Mouse (Mus musculus) adrenal gland, adult 10 weeks (tissue): ENCODE data around the gene Mmp9. TPM values are rescaled to one million over a fixed set of nuclear protein-coding genes. Genes with fewer than 3 reads are reported as not detected.

ENCODE experiments used
- polyA plus RNA-seq: library from polyadenylated mRNA; stranded (reverse); fragments of 350-450 nt; fragmentation: Illumina TruSeq; extraction: RNeasy Lipid Tissue Mini Kit (QIAGEN cat#74804); gene quantifications from one replicate; pipeline ENCODE4 v1.2.3, GENCODE M21; 2014; ENCODE audit warnings: low read depth, low replicate concordance

The Mmp9 gene
- polyA plus RNA-seq = not detected

DNA sequence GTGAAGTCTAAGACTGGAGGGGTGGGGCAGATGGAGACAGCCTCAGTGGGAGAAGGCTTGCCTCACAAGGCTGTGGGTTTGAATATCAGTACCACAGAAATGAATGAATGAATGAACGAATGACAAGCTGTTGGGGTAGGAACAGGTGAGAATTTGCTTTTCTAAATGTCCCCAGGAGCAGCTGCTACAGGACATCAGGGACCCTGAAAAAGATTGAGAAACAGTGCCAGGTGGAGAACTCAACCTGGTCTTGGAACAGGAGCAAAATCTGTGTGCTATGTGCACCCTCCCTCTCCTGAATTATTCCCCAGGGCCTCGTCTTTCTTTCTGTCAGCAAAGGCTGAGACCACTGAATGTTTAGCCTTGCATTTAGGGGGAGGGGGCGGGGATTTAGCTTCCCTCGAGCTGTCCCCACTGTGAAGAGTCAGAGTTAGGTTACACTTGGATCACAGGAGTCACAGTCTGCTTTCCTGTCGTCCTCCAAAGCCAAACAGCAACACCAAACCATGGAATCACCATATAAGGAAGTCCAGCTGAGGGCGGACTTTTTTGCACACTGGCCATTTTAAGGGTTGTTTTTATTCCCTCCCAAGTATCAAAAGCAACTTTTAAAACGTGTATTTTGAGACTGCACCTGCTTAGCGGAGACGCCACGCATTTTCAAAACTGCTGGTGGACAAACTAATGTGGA lies at the start of gene Mmp9:
TSS of gene Mmp9 (plus strand) at position 641 of the 691 bp plus-strand sequence.

DNA sequence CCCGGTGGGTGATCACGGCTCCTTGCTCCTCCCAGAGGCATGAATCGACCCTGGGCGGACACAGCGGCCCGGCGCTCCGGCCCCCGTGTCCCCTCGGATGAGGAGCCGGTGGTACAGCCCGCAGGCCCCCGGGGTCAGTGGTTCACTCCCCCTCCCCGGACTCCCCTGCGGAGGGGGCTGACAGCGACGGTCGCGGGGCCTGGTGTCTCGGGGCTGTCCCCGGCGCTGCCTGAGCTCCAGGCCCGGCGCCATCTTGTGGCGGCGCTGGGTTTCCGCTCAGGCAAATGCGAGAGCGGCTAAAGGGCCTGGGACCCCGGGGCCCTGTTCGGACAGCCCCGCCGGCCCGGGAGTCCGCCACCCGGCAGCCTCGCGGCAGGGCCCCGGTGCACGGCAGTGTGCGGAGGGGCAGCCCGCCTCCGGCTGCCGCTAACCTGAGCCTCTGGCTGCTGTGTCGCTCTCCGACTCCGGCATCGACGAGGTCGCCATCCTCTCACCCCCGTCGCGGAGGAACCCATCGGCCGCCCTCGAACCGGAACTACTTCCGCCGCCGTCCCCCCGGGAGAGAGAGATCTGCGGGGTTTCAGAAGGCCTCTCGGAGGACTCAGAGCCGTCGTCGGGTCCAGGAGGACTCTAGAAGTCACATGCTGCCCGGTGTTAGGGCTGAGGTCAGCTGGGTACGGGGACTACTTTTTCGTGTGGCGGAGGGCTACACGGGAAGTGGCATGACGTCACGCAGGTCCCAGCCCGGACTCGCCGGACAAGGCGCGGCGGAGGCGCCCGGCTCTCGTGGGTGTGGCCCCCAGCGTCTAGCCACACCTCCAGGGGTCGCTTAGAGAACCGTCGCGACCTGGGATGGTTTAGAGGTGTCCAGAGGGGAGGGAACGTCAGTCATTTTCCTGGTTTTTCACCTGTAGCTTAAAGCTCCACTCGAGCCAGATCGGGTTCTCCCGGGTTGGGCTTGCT lies 29.2 kb upstream of the Mmp9 start, which contains the start of gene Zfp335:
TSS of gene Zfp335 (minus strand) at position 672 of the 963 bp plus-strand sequence.

DNA sequence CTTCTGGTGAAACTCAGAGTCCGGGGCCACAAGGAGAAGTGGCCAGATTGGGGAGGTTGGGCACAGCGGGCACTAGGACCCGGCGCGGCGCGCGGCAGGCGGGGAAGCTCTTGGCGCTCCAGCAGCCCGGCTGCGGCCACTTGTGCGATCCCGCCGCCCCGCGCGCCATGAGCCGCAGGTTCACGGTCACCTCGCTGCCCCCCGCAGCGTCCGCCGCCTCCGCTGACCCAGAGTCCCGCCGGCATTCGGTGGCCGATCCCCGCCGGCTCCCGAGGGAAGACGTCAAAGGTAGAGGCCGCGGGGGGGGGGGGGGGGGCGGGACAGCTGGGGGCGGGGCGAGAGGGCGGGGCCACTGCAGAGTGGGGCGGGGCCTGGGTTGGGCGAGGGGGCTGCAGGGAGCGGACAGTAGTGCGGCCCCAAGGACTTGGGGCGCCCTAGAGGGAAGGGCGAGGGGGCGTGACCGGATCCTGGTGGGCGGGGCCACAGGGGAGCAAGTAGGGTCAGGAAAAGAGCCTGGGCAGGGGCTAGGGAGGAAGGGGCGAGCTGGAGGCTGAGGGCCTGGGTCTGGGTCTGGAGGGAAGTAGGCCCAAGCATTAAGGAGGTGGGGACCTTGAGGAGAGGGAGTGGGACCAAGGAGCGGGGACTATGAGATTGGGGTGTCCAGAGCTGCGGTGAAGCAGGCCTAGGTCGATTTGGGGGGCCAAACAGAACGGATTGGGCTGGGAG lies 20.3 kb downstream of the Mmp9 start, which contains the start of gene Slc12a5:
TSS of gene Slc12a5 (plus strand) at position 87 of the 726 bp plus-strand sequence.

Other genes starting within 250 kb of the Mmp9 start
- gene Spint4, start 242.3 kb upstream of the Mmp9 start, polyA plus RNA-seq = not detected
- gene Spint5, start 225.5 kb upstream of the Mmp9 start, polyA plus RNA-seq = not detected
- 0.35 TPM for gene Wfdc3, start 194.8 kb upstream of the Mmp9 start, polyA plus RNA-seq
- gene Dnttip1, start 194.8 kb upstream of the Mmp9 start, polyA plus RNA-seq = 4.6 TPM
- 2.9 TPM for gene Ube2c, start 170.9 kb upstream of the Mmp9 start, polyA plus RNA-seq
- gene Tnnc2, start 160.8 kb upstream of the Mmp9 start, polyA plus RNA-seq = 8.5 TPM
- 3.9 TPM for gene Snx21, start 155.0 kb upstream of the Mmp9 start, polyA plus RNA-seq
- not detected for gene Acot8, start 135.9 kb upstream of the Mmp9 start, polyA plus RNA-seq
- 1.8 TPM for gene Zswim3, start 135.7 kb upstream of the Mmp9 start, polyA plus RNA-seq
- 4.4 TPM for gene Zswim1, start 118.1 kb upstream of the Mmp9 start, polyA plus RNA-seq
- gene Spata25, start 112.2 kb upstream of the Mmp9 start, polyA plus RNA-seq = not detected
- 30.7 TPM for gene Ctsa, start 107.9 kb upstream of the Mmp9 start, polyA plus RNA-seq
- not detected for gene Neurl2, start 107.3 kb upstream of the Mmp9 start, polyA plus RNA-seq
- gene Pltp, start 83.1 kb upstream of the Mmp9 start, polyA plus RNA-seq = 0.87 TPM
- gene Pcif1, start 61.5 kb upstream of the Mmp9 start, polyA plus RNA-seq = 4.0 TPM
- 0.17 TPM for gene Zfp335, start 29.0 kb upstream of the Mmp9 start, polyA plus RNA-seq
- gene Slc12a5, start 20.0 kb downstream of the Mmp9 start, polyA plus RNA-seq = 4.1 TPM
- gene Ncoa5, start 94.1 kb downstream of the Mmp9 start, polyA plus RNA-seq = 11.4 TPM
- gene Cd40, start 114.8 kb downstream of the Mmp9 start, polyA plus RNA-seq = 0.17 TPM
- not detected for gene 1700025C18Rik, start 150.0 kb downstream of the Mmp9 start, polyA plus RNA-seq